Comparison of ENCODE assay signal across 10 mouse cellular contexts in the genomic region with DNA sequence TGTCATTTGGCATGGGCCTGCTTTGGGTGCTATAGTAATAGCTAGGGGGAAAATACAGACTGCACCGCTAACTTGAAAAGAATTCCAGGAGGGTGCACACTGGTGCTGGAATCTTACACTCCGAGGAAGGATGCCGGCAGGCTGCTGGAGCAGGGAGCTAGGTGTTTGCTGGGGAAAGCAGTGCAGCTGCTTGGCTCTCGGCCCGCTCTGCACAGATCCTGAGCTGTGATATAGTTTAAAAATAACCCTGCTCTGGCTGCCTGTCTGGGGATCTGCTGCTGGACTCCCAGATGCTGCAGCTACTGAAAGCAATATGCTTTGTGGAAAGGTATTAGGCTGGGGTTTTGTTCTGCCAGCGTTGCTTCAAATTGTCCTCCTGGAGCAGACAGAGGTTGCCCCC.
DNase-seq lines count a peak whose midpoint lies in the region; ATAC-seq and TF ChIP-seq lines count a peak whose summit lies in the region.
"Had no signal": no experiment of that assay in that cellular context is flagged by ENCODE, and none has a peak within 500 bp of the region (broad histone marks: within the 10 kb centered on the region; RNA-seq: fewer than 3 reads in every experiment).

No protein-coding gene starts in this region.

- H3K36me3 ChIP-seq in kidney, embryonic 16.5 days (ENCODE audit: insufficient read depth, low read length): no peaks in the 10 kb centered on the region
- no peaks in the 10 kb centered on the region for H3K36me3 ChIP-seq in embryonic facial prominence, embryonic 14.5 days (ENCODE audit: control insufficient read depth, insufficient read depth, low read length)
- H3K36me3 ChIP-seq in liver, postnatal 0 days (replicated peaks; ENCODE audit: insufficient read depth, low read length): no peaks in the 10 kb centered on the region
- H3K36me3 ChIP-seq: lung, embryonic 15.5 days had no signal

- H3K9me3 ChIP-seq in kidney, embryonic 16.5 days (ENCODE audit: low read length): no peaks in the 10 kb centered on the region
- H3K9me3 ChIP-seq in embryonic facial prominence, embryonic 14.5 days (ENCODE audit: control insufficient read depth, low read length): no peaks in the 10 kb centered on the region
- no peaks in the 10 kb centered on the region for H3K9me3 ChIP-seq in liver, postnatal 0 days (ENCODE audit: low read length)
- H3K9me3 ChIP-seq: lung, embryonic 15.5 days had no signal

- 47% methylated on average over 6 of the region's 6 CpGs for WGBS in kidney, embryonic 16.5 days
- 11% methylated on average over 6 of the region's 6 CpGs for WGBS in embryonic facial prominence, embryonic 14.5 days
- 58% methylated on average over 6 of the region's 6 CpGs for WGBS in liver, postnatal 0 days (ENCODE audit: insufficient replicate concordance)

- ATAC-seq in kidney, embryonic 16.5 days (ENCODE audit: low FRiP score, low TSS enrichment): peak; percentile 31; the same call in 1 of the 2 replicates
- ATAC-seq in embryonic facial prominence, embryonic 14.5 days (ENCODE audit: low read depth): peak; percentile 78
- no peak for ATAC-seq in liver, postnatal 0 days

- DNase-seq in adrenal gland, postnatal 10 days: peak; percentile 6
- no peak for DNase-seq in adrenal gland, adult 8-10 months
- no peak for DNase-seq in kidney, postnatal 25 days
- peak; percentile 84 for DNase-seq in embryonic facial prominence, embryonic 14.5 days (ENCODE audit: low spot score)
- peak; percentile 1 for DNase-seq in lung, postnatal 14 days
- DNase-seq in liver, postnatal 0 days: no peak
- DNase-seq in embryo, embryonic 11 days: no peak
- DNase-seq: heart, postnatal 36 days had no signal

- no peak overlapping the region for H3K27ac ChIP-seq in kidney, embryonic 16.5 days (ENCODE audit: low read length)
- H3K27ac ChIP-seq in embryonic facial prominence, embryonic 14.5 days (replicated peaks; ENCODE audit: low read depth, low read length): no peak overlapping the region
- no peak overlapping the region for H3K27ac ChIP-seq in liver, postnatal 0 days (ENCODE audit: low read depth)
- H3K27ac ChIP-seq: lung, embryonic 15.5 days had no signal

- 0 out of 2 replicates have a peak, but pooled peaks cover 4% of the 10 kb centered on the region for H3K4me1 ChIP-seq in kidney, embryonic 16.5 days (ENCODE audit: insufficient read depth, low read length)
- no peaks in the 10 kb centered on the region for H3K4me1 ChIP-seq in embryonic facial prominence, embryonic 14.5 days (ENCODE audit: control insufficient read depth, insufficient read depth, low read length)
- no peaks in the 10 kb centered on the region for H3K4me1 ChIP-seq in liver, postnatal 0 days (ENCODE audit: insufficient read depth)

- no peak overlapping the region for H3K4me3 ChIP-seq in kidney, embryonic 16.5 days (ENCODE audit: low read length)
- H3K4me3 ChIP-seq in embryonic facial prominence, embryonic 14.5 days (ENCODE audit: low read depth, low read length): no peak overlapping the region
- H3K4me3 ChIP-seq in liver, postnatal 0 days (ENCODE audit: low read depth, low read length): no peak overlapping the region
- H3K4me3 ChIP-seq: lung, embryonic 15.5 days had no signal

- no peak for TF ChIP-seq CTCF in liver, postnatal 0 days (IDR thresholded peaks at IDR 0.05; ENCODE audit: low read depth)

- H3K9ac ChIP-seq in kidney, embryonic 16.5 days (replicated peaks; ENCODE audit: low read length): no peak overlapping the region
- H3K9ac ChIP-seq in embryonic facial prominence, embryonic 14.5 days (ENCODE audit: low read depth, low read length): peak overlapping the region; percentile 4; the same call in 1 of the 2 replicates
- H3K9ac ChIP-seq in liver, postnatal 0 days (replicated peaks): no peak overlapping the region
- H3K9ac ChIP-seq: lung, embryonic 15.5 days had no signal

- no peaks in the 10 kb centered on the region for H3K27me3 ChIP-seq in kidney, embryonic 16.5 days (ENCODE audit: insufficient read depth, low read length)
- H3K27me3 ChIP-seq in embryonic facial prominence, embryonic 14.5 days (replicated peaks; ENCODE audit: control insufficient read depth, insufficient read depth, low read length): no peaks in the 10 kb centered on the region
- no peaks in the 10 kb centered on the region for H3K27me3 ChIP-seq in liver, postnatal 0 days (ENCODE audit: insufficient read depth, low read length)
- H3K27me3 ChIP-seq: lung, embryonic 15.5 days had no signal

- TF ChIP-seq EP300 in liver, postnatal 0 days (IDR thresholded peaks at IDR 0.05; ENCODE audit: low read depth): no peak

- H3K4me2 ChIP-seq in kidney, embryonic 16.5 days (replicated peaks; ENCODE audit: low read depth, low read length): no peak overlapping the region
- no peak overlapping the region for H3K4me2 ChIP-seq in embryonic facial prominence, embryonic 14.5 days (ENCODE audit: low read depth, low read length)
- H3K4me2 ChIP-seq in liver, postnatal 0 days (ENCODE audit: low read depth, low read length): no peak overlapping the region
- H3K4me2 ChIP-seq: lung, embryonic 15.5 days had no signal

Comparison
In these comparisons a context has a peak if more than half of its experiments do, and no peak if none do; other contexts are left out.
1. DNase-seq: peak in adrenal gland, postnatal 10 days (single experiment), embryonic facial prominence, embryonic 14.5 days (single experiment) and lung, postnatal 14 days (single experiment); none in adrenal gland, adult 8-10 months (single experiment), kidney, postnatal 25 days (0 of 2), liver, postnatal 0 days (single experiment) and embryo, embryonic 11 days (single experiment).